Mouse (Mus musculus): ENCODE data around the gene Dyx1c1.
A peak's percentile ranks its signal among the peaks of the same experiment; 100 is the strongest.

The Dyx1c1 gene

DNA sequence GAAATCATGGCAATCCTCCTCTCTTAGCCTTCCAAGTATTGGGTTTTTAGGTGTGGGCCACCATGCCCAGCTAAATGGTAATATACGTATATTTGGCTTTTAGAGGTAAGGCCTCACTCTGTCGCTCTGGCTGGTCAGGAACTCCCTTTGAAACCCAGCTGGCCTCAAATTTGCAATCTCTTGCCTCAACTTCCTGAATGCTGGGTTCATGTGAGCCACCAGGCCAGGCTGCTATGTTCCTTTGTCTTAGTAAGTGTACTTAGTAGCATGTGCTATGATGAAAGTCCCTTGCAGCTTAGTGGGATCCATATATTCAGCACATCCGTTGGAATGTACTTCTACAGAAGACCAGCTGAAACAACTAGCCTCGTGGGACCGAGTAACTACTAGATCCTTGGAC lies 16.1 kb downstream of the Dyx1c1 start:
- no peak for DNase-seq

GRCm38 (mm10) chr9:72975242-72975641 lies 16.7 kb downstream of the Dyx1c1 start:
- no peak for DNase-seq

DNA sequence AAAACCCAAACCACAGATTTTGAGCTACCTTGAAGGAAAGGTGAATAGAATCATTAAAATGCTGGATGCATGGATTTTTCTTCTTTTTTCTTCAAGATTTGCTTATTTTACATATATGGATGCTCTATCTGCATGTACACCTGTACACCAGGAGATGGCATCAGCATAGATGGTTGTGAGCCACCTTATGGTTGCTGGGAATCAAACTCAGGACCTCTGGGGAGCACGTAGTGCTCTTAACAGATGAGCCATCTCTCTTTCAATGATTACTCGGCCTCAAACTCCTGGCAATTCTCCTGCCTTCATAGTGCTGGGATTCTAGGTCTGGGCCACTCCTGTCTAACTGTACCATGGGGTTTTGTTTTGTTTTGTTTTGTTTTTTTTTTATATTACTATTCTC lies 24.5 kb downstream of the Dyx1c1 start:
- no peak for DNase-seq

- DNase-seq = peak; percentile 98
Measured at GRCm38 (mm10) chr9:72985250-72986220, 26.9 kb downstream of the Dyx1c1 start, which contains the start of the genes Ccpg1os and Ccpg1. Ccpg1os (minus strand) TSS chr9:72985382. Ccpg1 (plus strand) TSS chr9:72985429.

DNA sequence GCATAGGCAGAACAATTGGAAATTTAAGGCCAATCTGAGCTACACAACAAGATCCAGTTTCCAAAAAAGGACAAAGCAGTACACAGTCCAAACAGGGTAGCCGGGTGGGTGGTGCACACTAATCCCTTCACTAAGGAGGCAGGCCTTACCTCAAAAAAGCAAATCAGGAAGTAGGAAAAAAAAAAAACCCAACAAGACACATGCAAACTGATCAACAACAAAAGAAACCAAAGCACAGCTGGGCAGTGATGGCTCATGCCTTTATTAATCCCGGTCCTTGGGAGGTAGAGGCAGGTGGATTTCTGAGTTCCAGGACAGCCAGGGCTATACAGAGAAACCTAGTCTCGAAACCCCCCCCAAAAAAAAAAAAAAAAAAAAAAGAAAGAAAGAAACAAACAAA lies 29.1 kb downstream of the Dyx1c1 start:
- no peak for DNase-seq

DNA sequence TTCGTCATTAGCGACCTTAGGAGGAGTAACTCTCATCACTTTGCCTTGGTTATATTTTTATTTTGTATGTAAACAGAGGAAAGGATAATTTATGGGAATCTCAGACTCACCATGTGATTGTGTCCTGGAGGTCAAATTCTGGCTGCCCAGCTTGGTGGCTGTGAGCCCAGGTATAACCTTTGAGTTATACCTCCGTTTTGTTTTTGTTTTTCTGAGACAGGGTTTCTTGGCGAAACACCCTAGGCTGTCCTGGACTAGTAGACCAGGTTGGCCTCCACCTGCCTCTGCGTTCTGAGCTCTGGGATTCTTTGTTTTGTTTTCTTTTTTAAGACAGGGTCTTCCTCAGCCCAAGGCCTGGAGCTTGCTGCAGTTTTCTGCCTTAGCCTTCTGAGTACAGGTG lies 30.1 kb downstream of the Dyx1c1 start:
- DNase-seq = peak in 1 of 2 experiments; percentile 34

- no peak for DNase-seq
Measured at GRCm38 (mm10) chr9:72991420-72991819, 32.8 kb downstream of the Dyx1c1 start.

DNA sequence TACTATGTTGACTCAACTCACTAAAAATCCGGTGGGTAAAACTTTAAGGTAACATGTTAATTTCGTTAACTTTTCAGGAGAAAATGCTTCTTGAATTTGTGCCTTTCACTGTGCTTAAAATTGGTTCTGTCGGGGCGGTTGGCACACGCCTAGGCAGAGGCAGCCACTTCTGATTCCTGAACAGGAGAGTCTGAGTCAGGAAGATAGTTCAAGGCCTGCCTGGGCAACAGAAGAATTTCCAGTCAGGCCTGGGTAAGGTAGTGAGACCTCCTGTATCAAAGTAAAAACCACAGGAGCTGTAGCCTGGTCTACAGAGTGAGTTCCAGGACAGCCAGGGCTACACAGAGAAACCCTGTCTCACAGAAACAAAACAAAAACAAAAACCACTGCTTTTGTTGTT lies 34.0 kb downstream of the Dyx1c1 start:
- no peak for DNase-seq

- DNase-seq = no peak
Measured at GRCm38 (mm10) chr9:72996167-72996566, 37.6 kb downstream of the Dyx1c1 start.

DNA sequence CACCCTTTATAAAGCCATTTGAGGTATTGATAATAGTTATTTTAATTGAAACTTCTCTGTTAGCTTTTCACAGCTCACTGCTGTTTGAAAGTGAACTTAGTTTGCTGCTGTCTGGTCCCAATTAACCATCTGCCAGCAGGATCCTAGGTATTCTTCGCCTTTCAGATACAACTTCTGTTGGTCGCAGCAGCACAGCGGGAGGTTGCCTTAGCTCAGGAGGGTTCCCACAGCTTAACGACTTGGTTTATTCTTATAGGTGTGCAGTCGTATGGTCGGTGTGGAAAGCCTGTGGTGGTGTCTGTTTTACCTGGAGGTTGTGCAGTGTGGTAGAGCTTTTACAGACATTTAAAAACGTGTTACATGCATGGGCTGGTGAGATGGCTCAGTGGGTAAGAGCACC lies 38.2 kb downstream of the Dyx1c1 start:
- DNase-seq = no peak

GRCm38 (mm10) chr9:73000487-73000886 lies 41.9 kb downstream of the Dyx1c1 start:
- DNase-seq = no peak

- no peak for DNase-seq
Measured at GRCm38 (mm10) chr9:73001314-73002011, 42.9 kb downstream of the Dyx1c1 start.

DNA sequence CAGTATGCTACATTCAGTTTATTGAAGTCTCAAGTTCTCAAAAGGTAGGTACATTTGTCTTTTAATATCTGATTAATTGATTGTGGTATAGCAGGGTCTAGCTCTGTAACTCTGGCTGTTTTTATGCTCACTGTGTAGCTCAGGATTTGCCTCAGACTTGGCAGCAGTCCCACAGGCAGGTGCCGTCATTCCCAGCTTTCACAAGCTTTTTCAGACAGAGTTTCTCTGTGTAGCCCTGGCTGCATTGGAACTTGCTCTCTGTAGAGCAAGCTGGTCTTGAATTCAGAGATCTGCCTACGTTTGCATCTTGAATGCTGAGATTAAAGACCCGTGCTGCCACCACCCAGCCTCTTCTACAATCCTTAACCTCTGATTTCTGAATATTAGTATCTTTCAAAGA lies 43.6 kb downstream of the Dyx1c1 start:
- no peak for DNase-seq

GRCm38 (mm10) chr9:73004076-73004475 lies 45.5 kb downstream of the Dyx1c1 start:
- DNase-seq = no peak

- no peak for DNase-seq
Measured at GRCm38 (mm10) chr9:73005106-73005505, 46.5 kb downstream of the Dyx1c1 start.

- no peak for DNase-seq
Measured at GRCm38 (mm10) chr9:73006175-73006574, 47.6 kb downstream of the Dyx1c1 start.

GRCm38 (mm10) chr9:73008384-73008783 lies 49.8 kb downstream of the Dyx1c1 start:
- DNase-seq = no peak

GRCm38 (mm10) chr9:73012629-73013028 lies 54.0 kb downstream of the Dyx1c1 start:
- DNase-seq = no peak

DNA sequence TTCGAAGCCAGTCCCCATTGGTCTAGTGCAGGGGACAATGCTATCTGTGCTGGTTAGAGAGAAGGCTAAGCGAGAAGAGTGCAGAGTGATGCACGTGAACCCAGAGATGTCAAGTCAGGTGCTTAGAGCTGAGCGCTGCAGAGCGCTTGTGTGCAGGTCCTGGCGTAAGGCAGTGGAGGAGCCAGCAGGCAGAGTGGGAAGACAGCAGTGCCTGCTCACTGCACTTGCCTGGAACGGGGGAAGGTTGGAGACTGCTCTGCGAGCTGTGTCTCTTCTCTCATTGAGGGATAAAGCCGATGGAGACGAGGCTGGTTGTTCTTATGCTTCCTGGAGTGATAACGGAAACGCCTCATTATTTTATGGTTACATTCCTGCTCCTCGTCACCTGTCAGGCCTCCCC lies 56.1 kb downstream of the Dyx1c1 start:
- no peak for DNase-seq

GRCm38 (mm10) chr9:73019841-73020240 lies 61.3 kb downstream of the Dyx1c1 start:
- no peak for DNase-seq

DNA sequence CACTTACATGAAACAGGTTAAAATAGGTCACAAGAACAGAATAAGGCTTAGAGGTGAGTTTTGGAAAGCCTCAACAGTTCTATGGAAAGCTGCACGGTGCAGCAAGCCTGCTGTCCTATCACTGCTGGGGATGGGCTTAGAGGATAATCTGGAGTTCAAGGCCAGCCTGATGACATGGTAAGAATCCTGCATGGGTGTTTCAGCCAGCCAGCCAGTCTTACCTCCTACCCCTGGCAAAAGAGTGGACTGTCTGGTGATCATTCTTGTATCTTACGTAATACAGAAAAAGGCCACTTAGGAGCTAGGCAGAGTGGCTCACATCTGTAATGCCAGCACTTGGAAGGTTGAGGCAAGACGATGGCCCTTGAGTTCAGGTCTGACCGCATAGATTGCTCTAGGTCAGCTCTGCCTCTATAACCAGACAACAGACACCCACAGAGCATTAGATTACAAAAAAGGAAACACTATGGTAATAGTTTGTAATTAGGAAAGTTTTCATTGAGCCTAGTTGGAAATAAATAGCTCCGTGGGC lies 62.0 kb downstream of the Dyx1c1 start:
- DNase-seq = no peak
